Mouse (Mus musculus): ENCODE data around the gene Ypel2.

DNA sequence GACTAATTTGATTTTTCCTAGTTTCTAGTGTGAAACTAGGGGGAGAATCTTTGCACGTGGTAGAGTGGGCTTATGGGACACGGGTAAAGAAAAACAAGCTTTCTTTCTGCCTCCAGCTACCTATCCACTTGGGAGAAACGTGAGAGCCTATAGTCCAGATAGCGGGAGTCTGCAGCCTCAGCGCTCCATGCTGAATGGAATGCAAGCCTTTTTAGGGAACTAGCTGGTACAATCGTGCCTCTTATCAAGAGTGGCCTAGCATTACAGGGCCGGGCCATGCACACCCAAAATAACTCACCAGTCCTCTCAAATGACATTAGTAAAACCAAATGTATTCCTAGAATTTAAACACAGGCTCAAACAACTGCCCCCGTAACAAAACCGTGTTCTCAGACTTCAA is 98.4 kb downstream of the Ypel2 start:
- no peak for TF ChIP-seq CTCF (IDR thresholded peaks at IDR 0.05; ENCODE audit: insufficient read depth, low read depth, low read length)
- TF ChIP-seq POLR2A (IDR thresholded peaks at IDR 0.05; ENCODE audit: insufficient read depth, low read depth, low read length), result no peak

Measured in olfactory bulb, adult 2 months (tissue).